Mouse (Mus musculus) frontal cortex, postnatal 14 days (tissue): Measurements from ENCODE around the gene Gm21698.
"Not testable (repeated sequence)": the region's sequence is repeated elsewhere in the genome, so short reads cannot be mapped to it uniquely, and the experiment has no call there.

Experiments
- DNase-seq, 2 experiments: peaks; one replicate each; pipeline ENCODE4 v3.0.0; 2022; ENCODE audit warnings: low spot score in 2 of 2

The Gm21698 gene

DNA sequence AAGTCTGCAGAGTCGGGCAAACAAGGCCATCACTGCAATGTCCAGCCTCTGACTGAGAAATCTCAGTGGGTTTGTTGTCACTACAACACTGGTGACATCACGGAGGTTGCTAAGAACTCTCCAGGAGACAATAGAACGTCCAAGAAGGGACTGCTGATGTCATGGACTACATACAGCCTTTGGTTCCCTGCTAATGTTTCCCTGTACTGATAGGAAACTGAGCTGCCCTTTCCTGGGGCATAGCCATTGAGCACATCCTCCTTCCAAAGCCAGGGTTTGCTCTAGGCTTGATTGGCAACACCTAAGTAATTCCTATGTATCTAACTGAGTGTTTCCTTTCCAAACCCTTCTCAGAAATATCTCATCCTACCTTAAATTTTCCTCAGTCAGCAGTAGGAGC lies at the start of gene Gm21698:
TSS of gene Gm21698 (minus strand) at position 101 of the 400 bp plus-strand sequence.
- not testable (repeated sequence) for DNase-seq

DNA sequence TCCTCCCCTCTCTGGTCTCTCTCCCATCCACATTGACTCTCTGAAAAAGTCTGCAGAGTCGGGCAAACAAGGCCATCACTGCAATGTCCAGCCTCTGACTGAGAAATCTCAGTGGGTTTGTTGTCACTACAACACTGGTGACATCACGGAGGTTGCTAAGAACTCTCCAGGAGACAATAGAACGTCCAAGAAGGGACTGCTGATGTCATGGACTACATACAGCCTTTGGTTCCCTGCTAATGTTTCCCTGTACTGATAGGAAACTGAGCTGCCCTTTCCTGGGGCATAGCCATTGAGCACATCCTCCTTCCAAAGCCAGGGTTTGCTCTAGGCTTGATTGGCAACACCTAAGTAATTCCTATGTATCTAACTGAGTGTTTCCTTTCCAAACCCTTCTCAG lies 34.4 kb upstream of the Gm21698 start, which contains the start of gene Gm5862:
TSS of gene Gm5862 (minus strand) at position 101 of the 400 bp plus-strand sequence.
- not testable (repeated sequence) for DNase-seq

DNA sequence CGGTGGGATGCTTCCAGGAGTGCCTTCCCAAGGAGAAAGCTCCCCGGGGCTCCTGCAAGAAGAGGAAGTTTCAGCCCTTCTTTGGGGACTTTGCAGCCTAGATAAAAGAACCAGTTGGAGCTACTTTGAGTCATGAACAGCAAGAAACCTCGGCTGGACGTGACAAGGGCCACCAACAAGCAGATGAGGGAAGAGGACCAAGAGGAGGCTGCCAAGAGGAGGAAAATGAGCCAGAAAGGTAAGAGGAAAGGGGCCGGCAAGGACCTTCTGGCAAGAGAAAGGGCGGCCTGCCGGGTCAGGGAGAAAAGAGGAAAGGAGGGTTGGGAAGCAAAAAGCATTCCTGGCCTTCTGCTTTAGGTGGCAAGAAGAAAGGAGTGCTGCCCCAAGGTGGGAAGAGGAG lies 19.2 kb upstream of the Gm21698 start:
- not testable (repeated sequence) for DNase-seq

DNA sequence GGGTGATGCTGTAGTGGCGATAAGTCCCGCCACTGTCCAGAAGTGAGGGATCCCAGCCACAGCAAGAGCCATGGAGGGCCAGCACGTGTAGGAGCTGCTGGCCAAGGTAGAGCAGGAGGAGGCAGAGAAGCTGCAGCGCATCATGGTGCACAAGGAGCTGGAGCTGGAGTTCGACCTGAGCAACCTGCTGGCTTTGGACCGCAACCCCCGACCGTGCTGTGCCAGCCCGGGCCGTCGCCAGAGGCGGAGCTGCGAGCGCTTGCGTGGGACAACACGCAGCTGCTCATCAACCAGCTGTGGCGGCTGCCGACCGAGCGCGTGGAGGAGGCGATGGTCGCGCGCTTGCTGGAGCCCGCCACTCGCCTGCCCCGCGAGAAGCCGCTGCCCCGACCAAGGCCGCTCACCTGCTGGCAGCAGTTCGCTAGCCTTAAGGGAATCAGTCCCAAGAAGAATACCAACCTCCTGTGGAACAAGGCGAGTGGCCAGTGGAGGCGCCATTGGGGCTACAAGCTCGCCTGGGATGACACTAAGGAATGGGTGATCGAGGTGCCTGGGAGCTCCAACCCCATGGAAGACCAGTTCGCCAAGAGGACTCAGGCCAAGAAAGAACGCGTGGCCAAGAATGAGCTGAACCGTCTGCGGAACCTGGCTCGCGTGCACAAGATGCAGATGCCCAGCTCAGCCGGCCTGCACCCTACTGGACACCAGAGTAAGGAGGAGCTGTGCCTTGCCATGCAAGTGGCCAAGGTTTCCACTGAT lies 18.7 kb upstream of the Gm21698 start:
- peak; percentile 5 to 6 for DNase-seq

DNA sequence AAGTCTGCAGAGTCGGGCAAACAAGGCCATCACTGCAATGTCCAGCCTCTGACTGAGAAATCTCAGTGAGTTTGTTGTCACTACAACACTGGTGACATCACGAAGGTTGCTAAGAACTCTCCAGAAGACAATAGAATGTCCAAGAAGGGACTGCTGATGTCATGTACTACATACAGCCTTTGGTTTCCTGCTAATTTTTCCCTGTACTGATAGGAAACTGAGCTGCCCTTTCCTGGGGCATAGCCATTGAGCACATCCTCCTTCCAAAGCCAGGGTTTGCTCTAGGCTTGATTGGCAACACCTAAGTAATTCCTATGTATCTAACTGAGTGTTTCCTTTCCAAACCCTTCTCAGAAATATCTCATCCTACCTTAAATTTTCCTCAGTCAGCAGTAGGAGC lies 16.2 kb upstream of the Gm21698 start, which contains the start of gene Gm1979:
TSS of gene Gm1979 (minus strand) at position 101 of the 400 bp plus-strand sequence.
- DNase-seq = not testable (repeated sequence)

DNA sequence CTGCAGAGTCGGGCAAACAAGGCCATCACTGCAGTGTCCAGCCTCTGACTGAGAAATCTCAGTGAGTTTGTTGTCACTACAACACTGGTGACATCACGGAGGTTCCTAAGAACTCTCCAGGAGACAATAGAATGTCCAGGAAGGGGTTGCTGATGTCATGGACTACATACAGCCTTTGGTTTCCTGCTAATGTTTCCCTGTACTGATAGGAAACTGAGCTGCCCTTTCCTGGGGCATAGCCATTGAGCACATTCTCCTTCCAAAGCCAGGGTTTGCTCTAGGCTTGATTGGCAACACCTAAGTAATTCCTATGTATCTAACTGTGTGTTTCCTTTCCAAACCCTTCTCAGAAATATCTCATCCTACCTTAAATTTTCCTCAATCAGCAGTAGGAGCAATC lies 15.9 kb downstream of the Gm21698 start, which contains the start of gene Gm21680:
TSS of gene Gm21680 (minus strand) at position 101 of the 400 bp plus-strand sequence.
- DNase-seq = not testable (repeated sequence)

DNA sequence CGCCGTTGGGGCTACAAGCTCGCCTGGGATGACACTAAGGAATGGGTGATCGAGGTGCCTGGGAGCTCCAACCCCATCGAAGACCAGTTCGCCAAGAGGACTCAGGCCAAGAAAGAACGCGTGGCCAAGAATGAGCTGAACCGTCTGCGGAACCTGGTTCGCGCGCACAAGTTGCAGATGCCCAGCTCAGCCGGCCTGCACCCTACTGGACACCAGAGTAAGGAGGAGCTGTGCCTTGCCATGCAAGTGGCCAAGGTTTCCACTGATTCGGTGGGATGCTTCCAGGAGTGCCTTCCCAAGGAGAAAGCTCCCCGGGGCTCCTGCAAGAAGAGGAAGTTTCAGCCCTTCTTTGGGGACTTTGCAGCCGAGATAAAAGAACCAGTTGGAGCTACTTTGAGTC lies 31.4 kb downstream of the Gm21698 start:
- DNase-seq = not testable (repeated sequence)

DNA sequence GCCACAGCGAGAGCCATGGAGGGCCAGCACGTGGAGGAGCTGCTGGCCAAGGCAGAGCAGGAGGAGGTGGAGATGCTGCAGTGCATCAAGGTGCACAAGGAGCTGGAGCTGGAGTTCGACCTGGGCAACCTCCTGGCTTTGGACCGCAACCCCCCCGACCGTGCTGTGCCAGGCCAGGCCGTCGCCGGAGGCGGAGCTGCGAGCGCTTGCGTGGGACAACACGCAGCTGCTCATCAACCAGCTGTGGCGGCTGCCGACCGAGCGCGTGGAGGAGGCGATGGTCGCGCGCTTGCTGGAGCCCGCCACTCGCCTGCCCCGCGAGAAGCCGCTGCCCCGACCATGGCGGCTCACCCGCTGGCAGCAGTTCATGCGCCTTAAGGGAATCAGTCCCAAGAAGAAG lies 31.8 kb downstream of the Gm21698 start:
- not testable (repeated sequence) for DNase-seq

DNA sequence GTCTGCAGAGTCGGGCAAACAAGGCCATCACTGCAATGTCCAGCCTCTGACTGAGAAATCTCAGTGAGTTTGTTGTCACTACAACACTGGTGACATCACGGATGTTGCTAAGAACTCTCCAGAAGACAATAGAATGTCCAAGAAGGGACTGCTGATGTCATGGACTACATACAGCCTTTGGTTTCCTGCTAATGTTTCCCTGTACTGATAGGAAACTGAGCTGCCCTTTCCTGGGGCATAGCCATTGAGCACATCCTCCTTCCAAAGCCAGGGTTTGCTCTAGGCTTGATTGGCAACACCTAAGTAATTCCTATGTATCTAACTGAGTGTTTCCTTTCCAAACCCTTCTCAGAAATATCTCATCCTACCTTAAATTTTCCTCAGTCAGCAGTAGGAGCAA lies 34.1 kb downstream of the Gm21698 start, which contains the start of gene Gm21671:
TSS of gene Gm21671 (minus strand) at position 101 of the 400 bp plus-strand sequence.
- not testable (repeated sequence) for DNase-seq

DNA sequence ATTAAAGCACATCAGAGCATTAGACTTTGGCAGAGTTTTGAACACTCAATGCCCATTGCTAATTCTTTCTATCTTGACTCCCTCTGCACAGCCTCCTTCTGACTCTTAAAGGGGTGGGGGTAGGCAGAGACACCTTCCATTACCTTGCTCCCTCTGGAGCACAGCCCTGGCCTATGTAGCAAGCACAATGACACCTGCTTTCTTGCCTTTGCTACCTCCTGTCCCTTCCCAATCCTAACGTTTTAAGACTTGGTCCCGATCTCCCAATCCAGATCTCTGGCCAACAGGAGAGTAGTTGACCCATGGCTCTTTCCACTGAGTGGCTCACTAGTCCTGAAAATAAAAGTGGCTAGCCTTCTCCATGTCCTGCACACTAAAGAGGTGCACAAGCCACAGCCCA lies 43.1 kb downstream of the Gm21698 start:
- not testable (repeated sequence) for DNase-seq

DNA sequence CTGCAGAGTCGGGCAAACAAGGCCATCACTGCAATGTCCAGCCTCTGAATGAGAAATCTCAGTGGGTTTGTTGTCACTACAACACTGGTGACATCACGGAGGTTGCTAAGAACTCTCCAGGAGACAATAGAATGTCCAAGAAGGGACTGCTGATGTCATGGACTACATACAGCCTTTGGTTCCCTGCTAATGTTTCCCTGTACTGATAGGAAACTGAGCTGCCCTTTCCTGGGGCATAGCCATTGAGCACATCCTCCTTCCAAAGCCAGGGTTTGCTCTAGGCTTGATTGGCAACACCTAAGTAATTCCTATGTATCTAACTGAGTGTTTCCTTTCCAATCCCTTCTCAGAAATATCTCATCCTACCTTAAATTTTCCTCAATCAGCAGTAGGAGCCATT lies 46.2 kb downstream of the Gm21698 start, which contains the start of gene Gm21663:
TSS of gene Gm21663 (minus strand) at position 101 of the 400 bp plus-strand sequence.
- not testable (repeated sequence) for DNase-seq
